Comparison of ENCODE assay signal across 9 mouse cellular contexts in genomic region chr5:142761326-142761983, GRCm38 (mm10). TPM values are rescaled to one million over a fixed set of nuclear protein-coding genes. Genes with fewer than 3 reads are reported as not detected.
A peak's percentile ranks its signal among the peaks of the same experiment; 100 is the strongest.
DNase-seq lines count a peak whose midpoint lies in the region; ATAC-seq and TF ChIP-seq lines count a peak whose summit lies in the region.
"Had no signal": no experiment of that assay in that cellular context is flagged by ENCODE, and none has a peak within 500 bp of the region (broad histone marks: within the 10 kb centered on the region; RNA-seq: fewer than 3 reads in every experiment).

No protein-coding gene starts in this region.

- no peak overlapping the region for H3K9ac ChIP-seq in hindbrain, postnatal 0 days (replicated peaks; ENCODE audit: low read length)
- no peak overlapping the region for H3K9ac ChIP-seq in midbrain, embryonic 14.5 days (replicated peaks; ENCODE audit: low read length)
- H3K9ac ChIP-seq: heart, embryonic 13.5 days had no signal

- no peaks in the 10 kb centered on the region for H3K27me3 ChIP-seq in hindbrain, postnatal 0 days (ENCODE audit: insufficient read depth, low read length)
- no peaks in the 10 kb centered on the region for H3K27me3 ChIP-seq in midbrain, embryonic 14.5 days (ENCODE audit: control insufficient read depth, insufficient read depth, low read length)
- H3K27me3 ChIP-seq: heart, embryonic 13.5 days had no signal

- peak; percentile 94 for DNase-seq in MN1 (ENCODE audit: low spot score)
- peak; percentile 85 for DNase-seq in cerebellum, adult 9-11 months
- DNase-seq in hindbrain, postnatal 0 days (ENCODE audit: low spot score), result peak; percentile 93
- DNase-seq in midbrain, embryonic 14.5 days, result peak; percentile 73
- DNase-seq in urinary bladder, postnatal 25 days (ENCODE audit: low spot score), result no peak
- DNase-seq in spleen, postnatal 36 days (ENCODE audit: low spot score in 2 of 2), result no peak

- H3K9me3 ChIP-seq in hindbrain, postnatal 0 days (ENCODE audit: low read length), result no peaks in the 10 kb centered on the region
- H3K9me3 ChIP-seq in midbrain, embryonic 14.5 days (ENCODE audit: control insufficient read depth, low read length), result no peaks in the 10 kb centered on the region
- H3K9me3 ChIP-seq: heart, embryonic 13.5 days had no signal

- no peak for TF ChIP-seq CTCF in hindbrain, postnatal 0 days (IDR thresholded peaks at IDR 0.05; ENCODE audit: low read depth)

- no peak overlapping the region for H3K4me3 ChIP-seq in hindbrain, postnatal 0 days (ENCODE audit: low read length)
- no peak overlapping the region for H3K4me3 ChIP-seq in midbrain, embryonic 14.5 days (replicated peaks; ENCODE audit: low read depth, low read length)
- H3K4me3 ChIP-seq: heart, embryonic 13.5 days had no signal

- peaks cover 12% of the 10 kb centered on the region for H3K4me1 ChIP-seq in hindbrain, postnatal 0 days (ENCODE audit: insufficient read depth, low read length)
- 0 out of 2 replicates have a peak, but pooled peaks cover 6% of the 10 kb centered on the region for H3K4me1 ChIP-seq in midbrain, embryonic 14.5 days (ENCODE audit: control insufficient read depth, insufficient read depth, low read length)
- H3K4me1 ChIP-seq: heart, embryonic 13.5 days had no signal

- H3K4me2 ChIP-seq in hindbrain, postnatal 0 days (ENCODE audit: low read depth, low read length), result no peak overlapping the region
- H3K4me2 ChIP-seq in midbrain, embryonic 14.5 days (ENCODE audit: low read length), result no peak overlapping the region
- H3K4me2 ChIP-seq: heart, embryonic 13.5 days had no signal

- H3K27ac ChIP-seq in hindbrain, postnatal 0 days, result peak overlapping the region; percentile 81
- peak overlapping the region; percentile 75 for H3K27ac ChIP-seq in midbrain, embryonic 14.5 days (replicated peaks; ENCODE audit: low read depth, low read length)
- H3K27ac ChIP-seq: heart, embryonic 13.5 days had no signal

- H3K36me3 ChIP-seq in hindbrain, postnatal 0 days (ENCODE audit: insufficient read depth, low read length), result peaks cover 49% of the 10 kb centered on the region
- peaks cover 98% of the 10 kb centered on the region for H3K36me3 ChIP-seq in midbrain, embryonic 14.5 days (ENCODE audit: control insufficient read depth, insufficient read depth, low read length)

- 18% methylated on average over 16 of the region's 16 CpGs for WGBS in hindbrain, postnatal 0 days
- WGBS in midbrain, embryonic 14.5 days, result 58% methylated on average over 16 of the region's 16 CpGs

- peak; percentile 86 for ATAC-seq in hindbrain, postnatal 0 days
- ATAC-seq in midbrain, embryonic 14.5 days (ENCODE audit: low FRiP score, low TSS enrichment), result peak; percentile 61; the same call in 1 of the 2 replicates
- no peak for ATAC-seq in CD4-positive, CD25-positive, alpha-beta regulatory T cell, adult 4 months
- ATAC-seq in monocyte, adult 5-6 weeks (replicated peaks; ENCODE audit: insufficient number of reproducible peaks, low FRiP score, low TSS enrichment, poor library complexity, severe bottlenecking), result no peak

RNA-seq across cellular contexts. Expression of gene Tnrc18, which starts 56.0 kb away (rescaled TPM):
- 134 and 137 TPM in 2 replicates for total RNA-seq in hindbrain, postnatal 0 days (2014; rRNA removed)
- polyA plus RNA-seq in hindbrain, postnatal 0 days (2015; fragmentation: Nextera tagmentation; extraction: Ambion mirVana), result 17.0 and 19.9 TPM in 2 replicates
- polyA plus RNA-seq in midbrain, embryonic 14.5 days (2014; fragmentation: Nextera tagmentation; extraction: Ambion mirVana), result 37.7 and 47.4 TPM in 2 replicates
- 1 to 10 TPM; 2.8 to 3.7 TPM for polyA plus RNA-seq in CD4-positive, CD25-positive, alpha-beta regulatory T cell, adult 4 months (2017; shearing (Covaris generic))
- total RNA-seq in monocyte, adult 5-6 weeks (2017), result 10.9 to 48.5 TPM (median 22.5 TPM) in 3 replicates

Comparison
In these comparisons a context has a peak if more than half of its experiments do, and no peak if none do; other contexts are left out.
1. DNase-seq: peak in MN1 (single experiment), cerebellum, adult 9-11 months (single experiment), hindbrain, postnatal 0 days (single experiment) and midbrain, embryonic 14.5 days (single experiment); none in urinary bladder, postnatal 25 days (single experiment) and spleen, postnatal 36 days (0 of 2).
2. ATAC-seq: peak in hindbrain, postnatal 0 days (single experiment) and midbrain, embryonic 14.5 days (single experiment); none in CD4-positive, CD25-positive, alpha-beta regulatory T cell, adult 4 months (single experiment) and monocyte, adult 5-6 weeks (single experiment).